Mouse (Mus musculus) CD4-positive, CD25-positive, alpha-beta regulatory T cell, adult 4 months (primary cell): Measurements from ENCODE around the gene E2f7. TPM values are rescaled to one million over a fixed set of nuclear protein-coding genes. Genes with fewer than 3 reads are reported as not detected.

ENCODE experiments used
- ATAC-seq: one replicate; pipeline ENCODE4 v1.8.0; 2017
- polyA plus RNA-seq, 2 experiments: library from polyadenylated mRNA; unstranded; fragments of 100-300 nt; shearing (Covaris generic); gene quantifications; one replicate each; pipeline ENCODE4 v1.2.1; 2017

E2f7 gene
- polyA plus RNA-seq, result 1 to 10 TPM in 1 of 2 experiments, under 1 TPM in 1; 0.38 to 1.3 TPM

DNA sequence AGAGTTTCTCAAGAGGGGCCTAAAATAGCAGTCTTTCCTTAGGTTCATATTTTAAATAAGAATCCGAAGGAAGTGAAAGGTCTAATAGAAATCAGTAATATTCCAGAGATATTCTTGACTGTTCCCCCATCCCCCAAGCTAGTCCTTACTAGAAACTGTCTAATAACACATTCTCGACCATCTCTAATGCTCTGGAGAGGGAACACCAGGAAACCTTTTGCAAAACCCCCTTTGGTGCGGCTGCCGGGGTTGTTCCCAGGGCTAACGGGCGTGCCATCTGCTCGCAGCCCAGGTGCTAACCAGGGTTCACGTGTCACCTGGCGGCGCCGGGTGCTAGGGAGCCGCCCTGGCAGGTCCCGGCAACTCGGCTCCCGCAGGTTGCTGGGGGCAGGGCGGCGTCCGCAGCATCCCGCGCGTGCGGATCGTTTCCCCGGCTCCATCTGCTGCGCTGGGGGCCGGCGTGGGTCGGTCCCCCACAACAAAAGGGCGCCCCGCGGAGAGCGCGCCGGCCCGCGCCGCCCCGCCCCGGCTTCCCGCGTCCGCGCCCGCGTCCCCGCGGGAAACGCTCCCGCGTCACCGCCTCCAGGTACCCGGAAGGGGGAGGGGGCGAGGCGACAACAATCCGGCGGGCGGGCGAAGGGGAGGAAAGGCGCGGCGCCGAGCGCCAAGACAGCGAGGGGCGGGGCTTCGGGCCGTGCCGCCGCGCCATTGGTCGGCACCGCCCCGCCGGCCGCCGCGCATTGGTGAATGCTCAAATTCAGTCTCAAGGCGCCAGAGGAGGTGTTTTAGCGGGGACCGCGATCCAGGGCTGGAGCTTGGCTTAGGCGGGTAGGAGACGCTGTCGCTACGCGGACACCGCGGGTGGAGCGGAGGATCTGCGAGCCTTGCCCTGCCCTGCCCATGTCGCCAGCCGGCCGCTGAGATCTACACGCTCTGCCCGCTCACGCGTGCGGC, at the start of gene E2f7:
Gene E2f7 (plus strand): TSS at position 754 of the 954 bp plus-strand sequence.
- ATAC-seq, result peak; percentile 93

DNA sequence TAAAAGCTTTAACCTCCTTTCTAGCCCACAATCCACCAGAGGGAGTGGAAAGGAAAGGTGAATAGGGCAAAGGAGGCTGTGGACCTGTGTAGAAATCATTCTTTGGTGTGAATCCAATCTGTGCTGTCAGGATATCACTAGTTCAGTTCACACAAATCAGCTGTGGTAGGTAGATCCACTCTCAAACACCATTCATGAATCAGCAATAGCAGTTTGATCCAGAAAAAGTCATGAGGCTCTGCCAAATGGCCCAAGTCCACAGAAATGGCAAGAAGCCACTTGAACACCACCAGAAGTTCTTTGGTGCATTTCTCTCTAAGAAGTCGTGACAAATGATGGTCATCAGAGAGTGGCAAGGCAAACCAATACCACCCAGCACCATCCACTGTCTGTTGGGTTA, 44.0 kb upstream of the E2f7 start:
- ATAC-seq, result no peak

DNA sequence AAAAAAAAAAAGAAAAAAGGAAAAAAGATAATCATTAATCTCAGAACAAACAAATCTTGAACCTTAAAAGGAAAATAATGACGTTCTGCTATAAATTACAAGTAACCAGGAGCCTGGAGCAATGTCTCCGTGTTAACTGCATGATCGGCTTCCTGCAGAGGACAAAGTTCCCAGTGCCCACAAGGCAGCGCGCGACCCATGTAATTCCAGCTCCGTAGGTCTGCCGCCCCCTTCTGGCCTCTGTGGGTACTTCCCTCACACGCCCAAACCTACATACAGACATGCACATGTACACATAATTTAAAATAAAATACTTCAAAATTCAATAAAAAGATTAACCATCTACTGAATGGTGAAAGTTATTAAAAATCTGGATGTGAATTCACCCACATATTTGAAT, 39.6 kb upstream of the E2f7 start:
- no peak for ATAC-seq

DNA sequence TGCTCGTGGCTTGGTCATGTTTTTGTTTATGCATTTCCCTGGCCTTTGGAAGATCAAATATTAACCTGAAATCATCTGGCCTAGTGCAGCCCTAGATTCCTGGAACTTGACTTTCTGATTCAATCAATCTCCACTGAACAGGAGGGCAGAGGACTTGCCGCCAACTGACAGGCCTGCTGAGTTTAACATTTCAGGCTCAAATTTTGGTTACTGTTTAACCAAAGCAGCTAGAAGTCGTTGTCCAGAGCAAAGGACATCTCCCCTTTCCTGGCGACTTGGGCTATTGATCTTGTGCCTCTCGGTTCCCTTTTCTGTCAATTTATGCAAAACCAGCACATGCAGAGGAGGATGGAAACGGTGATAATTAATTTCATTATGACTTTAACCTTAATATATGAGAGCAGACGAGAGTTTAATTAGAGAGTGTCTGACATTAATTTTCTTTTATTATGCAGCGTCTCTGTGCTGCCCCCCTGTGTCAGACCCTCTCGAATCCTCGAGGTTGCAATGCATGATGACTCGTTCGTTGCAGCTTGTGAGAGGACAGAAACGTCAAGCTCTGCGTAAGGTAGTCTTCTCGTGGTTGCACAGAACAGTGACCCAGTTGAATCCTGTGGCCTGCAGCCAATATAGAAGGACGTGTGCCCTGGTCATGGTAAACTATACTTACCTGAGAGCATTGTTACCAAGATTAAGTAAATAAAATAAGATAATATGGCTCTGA, 37.7 kb upstream of the E2f7 start:
- ATAC-seq, result no peak

DNA sequence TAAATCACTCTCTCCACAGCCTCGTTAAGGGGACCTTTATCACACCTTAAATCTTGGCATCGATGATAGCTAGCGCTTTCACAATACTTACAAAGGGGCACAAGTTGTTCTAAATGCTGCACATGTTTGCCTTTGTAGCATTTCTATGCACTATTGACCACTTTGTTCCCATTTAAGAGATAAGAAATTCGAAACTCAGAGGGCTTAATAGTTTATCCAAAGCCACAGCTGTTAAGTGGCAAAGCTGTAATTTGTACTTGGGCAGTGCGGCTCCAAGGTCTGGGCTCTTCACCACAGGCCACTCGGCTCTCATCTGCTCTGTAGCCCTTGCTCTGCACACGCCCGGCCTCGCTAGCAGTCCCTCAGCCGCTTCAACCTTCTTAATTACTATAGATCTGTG, 28.4 kb upstream of the E2f7 start:
- no peak for ATAC-seq

DNA sequence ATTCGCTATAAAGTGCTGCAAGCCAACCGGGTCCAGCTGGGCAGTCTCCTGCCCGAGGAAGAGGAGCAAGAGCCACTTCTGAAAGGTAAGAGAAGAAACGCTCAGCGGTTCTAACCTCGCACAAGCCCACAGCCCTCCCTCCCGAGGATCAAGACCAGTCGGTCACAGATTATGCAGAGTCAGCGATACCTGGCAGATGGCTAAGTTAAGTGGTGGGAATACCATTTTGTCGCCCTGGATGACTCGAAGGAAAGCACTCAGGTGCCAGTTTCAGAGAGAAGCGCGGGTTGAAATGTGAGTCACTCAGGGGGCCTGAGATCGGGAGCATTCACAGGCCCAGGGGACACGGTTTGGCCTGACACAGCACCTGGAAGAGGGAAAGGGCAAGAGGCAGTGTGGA, 18.8 kb upstream of the E2f7 start:
- ATAC-seq, result no peak

DNA sequence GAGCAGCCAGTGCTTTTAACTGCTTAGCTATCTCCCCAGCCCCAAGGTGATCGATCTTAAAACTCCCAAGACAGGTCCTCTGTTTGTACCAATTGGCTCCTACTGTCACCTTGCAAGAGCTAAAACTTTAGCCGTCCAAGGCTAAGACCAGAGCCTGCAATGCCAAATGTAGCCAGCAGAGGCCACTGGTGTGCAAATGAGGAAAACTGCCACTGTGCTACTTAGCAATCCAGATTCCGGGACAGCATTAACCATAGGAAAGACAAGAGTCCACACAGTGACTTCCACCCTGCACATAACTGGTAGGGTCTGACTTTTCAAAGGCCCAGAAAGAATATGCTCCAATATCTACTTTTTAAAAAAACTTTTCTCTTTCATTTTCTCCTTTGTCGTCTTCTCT, 17.4 kb upstream of the E2f7 start:
- peak; percentile 94 for ATAC-seq

DNA sequence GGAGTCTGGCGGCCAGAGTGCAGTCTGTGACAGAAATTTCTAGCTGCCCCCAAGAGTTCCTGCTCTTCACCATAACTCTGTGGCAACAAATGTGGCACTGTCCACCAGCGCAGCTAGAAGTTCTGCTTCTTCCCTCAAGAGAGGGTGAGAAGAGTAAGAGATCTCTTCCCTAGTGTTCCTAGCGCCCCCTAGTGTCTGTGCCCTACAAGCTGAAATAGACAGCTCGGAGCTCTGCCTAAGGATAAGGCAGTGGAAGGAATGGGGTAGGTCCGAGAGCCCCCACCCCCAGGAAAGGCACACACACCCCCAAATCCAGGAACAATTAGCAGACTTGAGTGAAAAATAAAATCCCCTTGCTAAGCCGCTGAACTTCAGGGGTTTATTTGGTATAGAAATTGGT, 11.9 kb upstream of the E2f7 start:
- ATAC-seq, result peak; percentile 93

DNA sequence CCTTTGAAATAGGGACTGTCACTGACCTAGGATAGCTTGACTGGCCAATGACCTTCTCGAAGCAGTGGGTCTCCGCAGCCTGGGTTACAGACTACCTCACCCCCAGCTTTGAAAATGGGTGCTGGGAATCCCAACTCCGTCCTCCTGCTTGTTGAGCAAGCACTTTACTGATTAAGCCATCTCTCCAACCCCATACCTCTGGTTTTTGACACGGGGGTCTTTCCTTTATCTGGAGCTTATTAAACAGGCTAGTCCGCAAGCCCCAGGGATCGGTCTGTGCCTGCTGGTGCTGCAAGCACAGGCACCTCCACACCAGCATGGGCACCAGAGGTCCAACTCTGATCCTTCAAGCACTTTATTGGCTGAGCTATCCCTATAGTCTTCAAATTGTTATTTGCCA, 1.5 kb upstream of the E2f7 start:
- no peak for ATAC-seq

DNA sequence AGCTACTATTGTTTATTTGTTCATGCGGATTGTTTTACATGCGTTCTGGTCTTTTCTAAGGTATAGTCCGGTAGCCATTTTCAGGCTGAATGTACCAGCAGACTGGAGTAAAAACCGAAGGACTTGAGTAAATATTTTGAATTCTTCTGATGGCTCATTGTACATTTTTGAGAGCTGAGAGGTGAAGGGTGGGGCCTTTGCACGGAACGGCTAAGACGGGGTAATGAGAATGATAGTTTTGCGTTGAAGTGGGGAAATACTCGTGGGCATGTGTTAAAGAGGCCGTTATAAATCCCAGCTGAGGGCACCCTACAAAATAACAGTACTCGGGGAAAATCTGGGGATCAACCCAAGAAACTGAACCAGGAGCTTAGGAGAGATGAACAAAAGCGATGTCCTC, 1.1 kb upstream of the E2f7 start:
- no peak for ATAC-seq

DNA sequence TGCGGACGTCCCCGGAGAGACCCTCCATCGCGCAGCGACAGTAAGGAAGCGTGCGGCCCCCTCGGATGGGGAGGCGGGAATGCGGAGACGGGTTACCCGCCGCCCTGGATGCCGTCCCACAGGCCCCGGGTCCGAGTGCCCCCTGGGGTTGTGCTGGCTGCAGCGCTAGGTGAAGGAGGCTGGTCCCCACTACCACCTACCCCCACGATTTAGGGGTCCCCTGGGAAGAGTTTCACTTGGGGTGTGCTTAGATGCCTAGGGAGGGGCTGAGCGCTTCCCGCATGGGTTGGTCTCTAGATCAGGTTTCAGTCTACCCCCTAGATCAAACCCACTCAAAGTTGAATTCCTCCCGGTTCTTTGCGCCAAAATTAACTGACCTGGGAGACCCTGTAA, 397 bp downstream of the E2f7 start:
- ATAC-seq, result peak; percentile 7

DNA sequence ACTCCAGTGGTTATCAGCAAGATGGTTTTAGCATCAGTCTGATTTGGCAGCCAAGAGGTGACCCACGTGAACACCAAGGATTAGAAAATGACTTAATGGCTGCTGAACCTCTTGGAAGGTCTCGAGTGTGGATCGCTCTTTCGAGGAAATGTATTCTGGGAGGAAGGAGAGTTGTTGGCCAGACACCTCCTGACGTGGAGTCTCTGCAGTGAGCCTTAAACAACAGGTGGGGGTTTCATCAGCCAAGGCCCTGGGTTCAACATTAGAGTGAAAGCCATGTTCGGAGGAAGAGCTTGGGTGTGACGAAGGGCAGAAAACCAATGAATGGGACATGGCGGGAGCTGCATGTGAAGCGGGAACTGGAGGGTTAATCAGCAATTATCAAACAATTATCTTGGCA, 3.8 kb downstream of the E2f7 start:
- ATAC-seq, result no peak

DNA sequence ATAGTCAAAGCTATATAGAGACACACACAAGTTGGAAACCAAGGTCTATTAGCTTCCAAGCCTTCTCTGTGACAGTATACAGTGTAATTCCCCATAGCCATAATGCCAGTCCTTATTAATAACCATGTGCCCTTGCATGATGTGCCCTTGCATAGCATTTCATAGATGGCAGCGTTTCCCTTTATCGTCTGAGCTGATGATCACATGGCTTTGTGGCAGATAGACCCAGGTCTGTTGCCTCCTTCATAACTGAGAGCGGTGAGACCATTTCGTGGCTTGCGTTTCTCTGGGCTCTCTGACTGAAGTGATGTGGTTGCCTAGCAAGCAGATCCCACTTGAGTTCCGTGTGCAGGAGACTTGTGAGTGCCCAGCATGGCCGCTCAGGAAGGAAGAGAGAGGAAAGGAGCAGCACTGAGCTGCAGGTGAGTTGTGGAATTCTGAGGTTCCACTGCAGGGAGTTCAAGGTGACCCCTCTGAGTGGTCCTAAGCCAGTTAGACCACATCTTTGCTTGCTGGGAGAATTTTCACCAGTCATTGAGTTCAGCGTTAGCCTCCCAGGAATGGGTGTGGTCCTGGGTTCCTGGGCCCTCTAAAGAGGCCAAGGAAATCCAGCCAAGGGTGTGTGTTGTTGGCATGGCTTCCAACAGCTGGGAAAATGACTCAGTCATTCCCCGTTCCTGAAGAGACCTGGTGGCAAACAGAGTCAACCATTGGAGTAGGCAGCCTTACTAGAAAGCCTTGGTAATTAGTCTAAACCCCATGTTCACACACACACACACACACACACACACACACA, 4.5 kb downstream of the E2f7 start:
- no peak for ATAC-seq

DNA sequence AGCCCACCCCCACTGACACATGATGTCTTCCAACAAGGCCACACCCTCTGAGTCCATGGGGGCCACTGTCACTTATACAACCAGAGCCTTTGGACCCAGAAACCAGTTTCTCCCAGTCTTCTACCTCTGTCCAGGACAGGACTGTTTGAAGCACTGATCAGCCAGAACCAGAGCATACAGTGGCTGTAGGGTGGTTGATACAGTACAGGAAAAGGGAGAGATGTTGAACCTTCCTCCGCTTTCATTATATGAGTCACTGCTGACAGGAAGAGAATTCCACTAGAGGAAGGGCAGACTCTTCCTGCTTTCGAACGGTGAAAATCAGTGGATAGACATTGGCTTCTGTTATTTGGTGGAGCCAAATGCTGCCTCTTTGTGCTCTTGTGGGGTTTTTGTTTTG, 7.6 kb downstream of the E2f7 start:
- no peak for ATAC-seq

DNA sequence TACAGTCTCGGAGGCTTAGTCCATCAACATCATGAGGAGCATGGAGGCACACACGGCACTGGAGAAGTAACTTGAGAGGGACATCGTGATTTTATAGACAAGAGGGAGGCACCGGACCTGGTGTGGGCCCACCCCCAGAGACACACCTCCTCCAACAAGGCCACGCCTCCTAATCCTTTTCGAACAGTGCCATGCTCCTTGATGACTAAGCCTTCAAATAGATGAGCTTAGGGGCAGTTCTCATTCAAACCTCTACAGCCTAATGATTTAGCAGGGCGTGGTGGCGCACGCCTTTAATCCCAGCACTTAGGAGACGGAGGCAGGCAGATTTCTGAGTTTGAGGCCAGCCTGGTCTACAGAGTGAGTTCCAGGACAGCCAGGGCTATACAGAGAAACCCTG, 10.3 kb downstream of the E2f7 start:
- ATAC-seq, result no peak

DNA sequence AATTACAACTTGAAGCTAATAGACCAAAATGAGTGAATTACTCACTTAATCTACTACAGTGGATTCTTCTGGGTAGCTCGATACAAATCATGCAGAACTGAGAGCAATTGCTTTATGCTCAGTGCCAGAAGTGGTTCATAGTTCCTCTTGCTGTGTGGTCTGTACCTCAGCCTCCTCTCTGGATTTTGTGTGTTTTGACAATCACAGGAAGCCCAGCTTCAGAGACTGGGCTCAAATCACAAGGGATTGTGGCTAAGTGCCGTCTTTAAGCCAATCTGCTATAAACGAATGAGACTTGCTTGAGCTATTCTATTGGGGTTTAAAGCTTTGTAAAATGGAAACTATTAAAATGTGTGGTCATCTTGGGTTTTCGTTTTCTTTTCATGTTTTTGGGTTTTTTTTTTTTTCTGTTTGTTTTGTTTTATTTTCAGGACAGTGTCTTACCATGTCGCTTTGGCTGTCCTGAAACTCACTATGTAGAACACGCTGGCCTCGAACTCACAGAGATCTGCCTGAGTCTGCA, 11.1 kb downstream of the E2f7 start:
- ATAC-seq, result no peak

DNA sequence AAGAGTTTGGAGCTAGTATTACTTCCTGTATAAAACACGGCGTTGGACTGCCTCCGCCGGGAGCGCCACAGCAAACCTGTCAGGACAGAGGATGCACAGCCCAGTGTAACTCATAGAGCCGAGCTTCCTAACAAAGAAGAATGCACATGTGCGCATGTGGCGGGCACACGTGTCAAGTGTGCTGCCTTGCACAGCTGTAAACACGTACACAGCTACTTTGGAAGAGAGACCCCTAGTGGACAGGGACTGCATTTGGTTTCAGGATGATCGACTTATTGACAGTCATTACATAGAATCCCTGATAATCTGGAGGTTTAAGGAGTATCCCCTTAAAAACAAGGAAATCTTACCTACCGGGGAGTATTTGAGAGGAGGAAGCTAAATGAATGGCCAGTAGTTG, 15.3 kb downstream of the E2f7 start:
- ATAC-seq, result peak; percentile 93

DNA sequence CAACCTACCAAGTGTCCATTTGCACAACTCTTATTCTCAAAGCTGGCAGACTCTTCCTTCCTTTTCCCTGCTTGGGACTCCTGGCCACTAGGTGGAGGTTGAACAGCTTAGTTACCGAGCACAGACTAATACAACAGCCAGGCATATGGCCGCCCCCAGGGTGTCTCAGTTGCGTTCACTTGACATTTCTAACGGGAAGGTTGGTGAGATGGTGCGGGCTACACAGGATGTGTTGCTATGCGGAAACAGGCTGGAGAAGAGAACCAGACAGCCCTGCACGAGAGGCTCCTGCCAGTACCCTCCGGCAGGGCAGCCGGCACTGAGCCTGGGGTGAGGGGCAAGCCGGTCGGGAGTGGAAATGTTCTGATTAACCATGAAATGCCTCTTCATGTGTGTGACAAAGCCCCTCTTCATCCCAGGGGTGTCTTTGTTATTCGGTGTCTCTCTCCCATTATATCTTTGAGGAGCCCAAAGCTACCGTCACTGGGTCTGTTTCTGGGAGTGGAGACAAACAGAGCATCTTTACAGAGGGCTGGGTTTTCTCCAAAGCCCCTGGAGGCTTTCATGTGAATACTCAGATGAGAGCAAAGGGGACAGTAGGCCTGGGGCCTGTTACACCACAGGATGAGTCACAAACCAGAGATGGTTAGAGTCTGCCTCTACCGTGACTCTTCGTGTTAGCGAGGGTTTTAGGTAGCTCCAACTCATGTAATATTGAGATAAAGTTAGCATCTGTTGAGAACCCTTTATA, 17.1 kb downstream of the E2f7 start:
- ATAC-seq, result no peak

DNA sequence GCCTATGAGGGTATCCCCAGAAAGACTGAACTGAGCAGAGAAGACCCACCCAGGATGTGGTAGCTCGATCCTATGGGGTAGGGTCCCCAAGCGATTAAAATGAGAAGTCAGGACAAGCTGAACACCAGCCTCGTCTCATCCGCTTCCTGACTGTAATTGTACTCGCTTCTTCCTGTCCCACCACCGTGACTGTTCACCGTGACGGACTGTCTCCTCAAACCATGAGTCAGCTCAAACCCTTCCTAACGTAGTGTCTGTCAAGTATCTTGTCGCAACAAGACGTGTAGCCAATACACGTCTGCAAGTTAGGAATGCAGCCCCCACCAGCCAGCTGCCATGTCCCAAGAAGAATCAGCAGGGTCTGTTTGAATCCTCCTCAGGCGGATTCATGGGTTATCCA, 18.2 kb downstream of the E2f7 start:
- ATAC-seq, result no peak

DNA sequence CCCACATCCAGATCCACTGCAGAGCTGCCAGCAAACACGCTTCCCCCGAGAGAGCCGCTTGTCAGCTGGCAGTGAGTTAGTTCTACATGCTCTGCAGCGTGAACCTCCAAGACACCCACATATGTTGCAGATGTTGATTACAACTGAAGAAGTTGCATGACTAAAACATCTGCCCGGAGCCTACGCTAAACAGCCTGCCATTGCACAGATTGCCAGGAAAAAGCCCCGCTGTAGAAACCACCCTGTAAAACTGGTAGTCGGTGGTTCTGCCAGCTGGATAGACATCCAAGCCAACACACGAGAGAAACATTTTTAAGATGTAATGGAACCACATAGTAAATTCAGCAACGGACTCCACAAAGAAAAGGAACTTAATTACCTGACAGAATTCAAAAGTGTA, 24.3 kb downstream of the E2f7 start:
- no peak for ATAC-seq

DNA sequence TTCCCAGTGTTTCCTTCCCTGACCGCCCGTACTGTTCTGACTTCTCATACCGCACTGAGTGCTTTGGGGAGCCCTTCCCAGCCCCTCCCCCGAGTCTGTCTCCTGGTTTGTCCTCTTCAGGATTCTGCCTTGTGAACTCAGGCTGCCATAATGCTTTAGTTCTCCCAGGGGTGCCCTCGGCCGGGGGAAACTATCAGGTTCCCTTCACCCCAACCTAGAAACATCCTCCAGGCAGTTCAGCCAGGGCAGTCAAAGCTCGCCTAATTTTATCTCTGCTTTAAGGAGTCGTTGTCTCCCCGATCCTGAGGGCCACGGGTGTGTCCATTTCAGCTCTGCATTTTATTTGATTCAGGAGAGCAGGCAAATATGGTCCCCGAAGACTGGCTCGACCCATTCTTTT, 28.0 kb downstream of the E2f7 start:
- no peak for ATAC-seq

DNA sequence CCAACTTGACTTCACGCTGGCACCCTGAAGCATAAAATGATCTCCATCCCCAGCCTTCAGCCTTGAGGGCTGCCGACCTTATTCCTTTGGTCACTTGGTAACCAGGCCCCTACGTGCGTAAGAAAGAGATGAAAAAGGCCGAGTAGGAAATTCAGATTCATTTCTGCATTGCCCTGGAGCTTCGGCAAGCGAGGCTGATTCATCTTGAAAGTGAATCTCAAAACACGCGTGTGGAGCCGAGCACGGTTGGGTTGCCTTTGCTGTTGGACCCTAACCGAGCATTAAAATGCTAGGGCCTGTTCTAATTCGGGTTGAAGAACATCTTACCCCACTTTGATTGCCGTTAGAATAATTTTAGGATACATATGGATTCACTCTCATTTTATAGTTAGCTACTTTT, 28.6 kb downstream of the E2f7 start:
- ATAC-seq, result no peak
